Mouse (Mus musculus): ENCODE results near the gene Plac1.

- no peak for TF ChIP-seq CTCF (IDR thresholded peaks at IDR 0.05; ENCODE audit: extremely low read depth, insufficient read depth, insufficient read length, insufficient replicate concordance)
- no peak for TF ChIP-seq POLR2A (IDR thresholded peaks at IDR 0.05; ENCODE audit: low read depth, low read length)
Observed at GRCm38 (mm10) chrX:53114994-53115393, 124.9 kb downstream of the Plac1 start.

All from spleen, adult 2 months (tissue).